Mouse (Mus musculus) pancreas, adult 10 weeks (tissue): ENCODE data around the gene Sftpd. TPM values are rescaled to one million over a fixed set of nuclear protein-coding genes. Genes with fewer than 3 reads are reported as not detected.

ENCODE experiments used
- polyA plus RNA-seq: library from polyadenylated mRNA; stranded (reverse); fragments of 350-450 nt; fragmentation: Illumina TruSeq; extraction: RNeasy Lipid Tissue Mini Kit (QIAGEN cat#74804); gene quantifications from one replicate; pipeline ENCODE4 v1.2.3, GENCODE M21; 2015; ENCODE audit warnings: low read depth, low replicate concordance; ENCODE audit not compliant: insufficient read depth

The Sftpd gene
- polyA plus RNA-seq, result 1.3 TPM

GRCm38 (mm10) chr14:41185059-41185821 is at the start of gene Sftpd:
Sftpd (minus strand) TSS chr14:41185149.

GRCm38 (mm10) chr14:41151220-41151898 is 33.6 kb downstream of the Sftpd start, which contains the start of gene Mbl1:
Mbl1 (plus strand) TSS chr14:41151458.

GRCm38 (mm10) chr14:41131540-41131939 is 53.4 kb downstream of the Sftpd start, which contains the start of gene Sftpa1:
Sftpa1 (plus strand) TSS chr14:41131782.

Other genes starting within 250 kb of the Sftpd start
- gene Tspan14, start 218.3 kb downstream of the Sftpd start, polyA plus RNA-seq, result 8.7 TPM
- gene Fam213a, start 171.4 kb downstream of the Sftpd start, polyA plus RNA-seq, result 7.9 TPM
- gene Dydc2, start 115.9 kb downstream of the Sftpd start, polyA plus RNA-seq, result not detected
- not detected for gene Dydc1, start 112.2 kb downstream of the Sftpd start, polyA plus RNA-seq
- 11.7 TPM for gene Mat1a, start 80.1 kb downstream of the Sftpd start, polyA plus RNA-seq
- gene Sftpa1, start 53.4 kb downstream of the Sftpd start, polyA plus RNA-seq, result 1.6 TPM
- not detected for gene Mbl1, start 33.7 kb downstream of the Sftpd start, polyA plus RNA-seq
- gene Gm2832, start 93.7 kb upstream of the Sftpd start, polyA plus RNA-seq, result not detected
- not detected for gene Gm5798, start 163.5 kb upstream of the Sftpd start, polyA plus RNA-seq
- gene Gm7945, start 201.2 kb upstream of the Sftpd start, polyA plus RNA-seq, result not detected
- gene Gm6482, start 223.1 kb upstream of the Sftpd start, polyA plus RNA-seq, result not detected